Mouse (Mus musculus) olfactory bulb, adult 2 months (tissue): ENCODE data around the gene Olfr373.

ENCODE experiments used
- CTCF ChIP-seq: fragments of 200-500 bp; IDR thresholded peaks from 2 replicates; pipeline ENCODE4 v1.5.1; 2012; ENCODE audit warnings: low read depth, mild to moderate bottlenecking, low read length, moderate library complexity; ENCODE audit not compliant: insufficient read depth
- POLR2A ChIP-seq: fragments of 200-500 bp; IDR thresholded peaks from 2 replicates; pipeline ENCODE4 v1.6.1; 2012; ENCODE audit warnings: mild to moderate bottlenecking, low read depth, low read length, moderate library complexity; ENCODE audit not compliant: insufficient read depth

GRCm38 (mm10) chr8:72137431-72137830, 54.5 kb downstream of the Olfr373 start:
- TF ChIP-seq CTCF (no peak), POLR2A (no peak)
